Mouse (Mus musculus) small intestine, adult 2 months (tissue): ENCODE results near the gene Susd3.

ENCODE experiments used
- CTCF ChIP-seq: fragments of 200-500 bp; IDR thresholded peaks from 2 replicates; pipeline ENCODE4 v1.5.1; 2012; ENCODE audit warnings: low read depth, mild to moderate bottlenecking, control low read depth, inconsistent platforms, low read length, moderate library complexity, mixed read lengths; ENCODE audit not compliant: insufficient replicate concordance, insufficient read length; ENCODE audit errors: extremely low read depth
- POLR2A ChIP-seq: fragments of 200-500 bp; IDR thresholded peaks from 2 replicates; pipeline ENCODE4 v1.6.1; 2012; ENCODE audit warnings: low read depth, mild to moderate bottlenecking, control low read depth, inconsistent platforms, low read length, moderate library complexity

- no peak for TF ChIP-seq CTCF
- TF ChIP-seq POLR2A: no peak
Observed at GRCm38 (mm10) chr13:49189970-49190870, 58.3 kb downstream of the Susd3 start.
